Mouse (Mus musculus): ENCODE results near the gene Gm5737.
A peak's percentile ranks its signal among the peaks of the same experiment; 100 is the strongest.

DNA sequence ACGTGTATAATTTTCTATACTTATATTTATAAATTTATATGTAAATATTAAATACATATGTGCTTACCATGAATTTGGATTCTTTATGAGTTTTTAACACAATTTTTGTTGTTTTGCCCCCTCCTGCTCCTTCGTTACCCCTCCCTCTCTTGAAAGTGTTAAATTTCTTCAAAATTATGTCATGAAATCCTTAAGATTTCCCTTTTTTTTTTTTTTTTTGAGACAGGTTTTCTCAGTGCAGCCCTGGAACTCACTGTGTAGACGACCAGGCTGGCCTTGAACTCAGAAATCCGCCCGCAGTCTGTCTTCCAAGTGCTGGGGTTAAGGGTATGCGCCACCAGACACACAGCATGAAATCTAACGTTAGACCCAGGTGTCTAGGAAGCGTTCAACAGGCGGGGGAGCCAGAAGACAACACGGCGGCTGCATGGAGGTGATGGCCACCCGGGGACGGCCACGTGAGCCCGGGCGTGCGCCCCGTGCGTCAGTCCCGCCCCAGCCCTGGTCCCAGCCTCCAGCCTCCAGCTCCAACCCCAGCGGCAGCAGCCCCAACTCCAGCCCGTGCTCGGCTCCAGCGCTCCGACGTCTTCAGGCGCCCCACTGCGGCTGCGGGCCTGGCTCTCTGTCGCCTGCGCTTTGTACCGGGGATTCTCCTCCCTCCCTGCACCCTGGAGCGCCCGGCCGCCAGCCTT is 30.3 kb downstream of the Gm5737 start, which contains the start of gene Eef2k:
- TF ChIP-seq POLR2A (IDR thresholded peaks at IDR 0.05; ENCODE audit: insufficient read depth, low read depth, low read length) (peak; percentile 62), CTCF (IDR thresholded peaks at IDR 0.05) (peak; percentile 52), EP300 (IDR thresholded peaks at IDR 0.05; ENCODE audit: insufficient read depth, low read depth, low read length) (peak; percentile 93)
